Mouse (Mus musculus) C2C12 (cell line): ENCODE measurements around the gene Cdk14. TPM values are rescaled to one million over a fixed set of nuclear protein-coding genes. Genes with fewer than 3 reads are reported as not detected.

ENCODE experiments used
- H3K27me3 ChIP-seq: one replicate; pipeline ENCODE4 v1.6.1; 2011; ENCODE audit not compliant: control insufficient read depth, insufficient read depth, insufficient read length
- H3K36me3 ChIP-seq: one replicate; pipeline ENCODE4 v1.6.1; 2011; ENCODE audit not compliant: control insufficient read depth, insufficient read depth
- H3K4me3 ChIP-seq: one replicate; pipeline ENCODE4 v1.5.1; 2011; ENCODE audit warnings: mild to moderate bottlenecking, control low read depth; ENCODE audit not compliant: poor library complexity, insufficient read depth, severe bottlenecking
- H3K79me2 ChIP-seq: one replicate; pipeline ENCODE4 v1.6.1; 2011; ENCODE audit not compliant: control insufficient read depth, insufficient read depth
- H3K79me3 ChIP-seq: one replicate; pipeline ENCODE4 v1.6.1; 2011; ENCODE audit warnings: low read depth, control low read depth
- H3ac ChIP-seq: one replicate; pipeline ENCODE3; 2011; ENCODE audit warnings: low read depth; ENCODE audit not compliant: control insufficient read depth, insufficient read length
- CEBPB ChIP-seq: IDR thresholded peaks from one replicate; pipeline ENCODE4 v1.6.1; 2011; ENCODE audit warnings: low read depth, mild to moderate bottlenecking, control low read depth, moderate library complexity
- CTCF ChIP-seq: IDR thresholded peaks from one replicate; pipeline ENCODE4 v1.5.1; 2011; ENCODE audit not compliant: control insufficient read depth, insufficient read depth, insufficient read length
- FOSL1 ChIP-seq: IDR thresholded peaks from one replicate; pipeline ENCODE4 v1.8.0; 2011; ENCODE audit warnings: mild to moderate bottlenecking, low read length; ENCODE audit not compliant: poor library complexity, insufficient read depth, severe bottlenecking
- MAX ChIP-seq: IDR thresholded peaks from one replicate; pipeline ENCODE4 v1.6.1; 2011; ENCODE audit warnings: mild to moderate bottlenecking, control low read depth
- MYOD1 ChIP-seq: IDR thresholded peaks from one replicate; pipeline ENCODE4 v1.6.1; 2011; ENCODE audit warnings: low read depth; ENCODE audit not compliant: control insufficient read depth, insufficient read length
- MYOG ChIP-seq: IDR thresholded peaks from one replicate; pipeline ENCODE4 v1.6.1; 2011; ENCODE audit not compliant: control insufficient read depth, insufficient read length; ENCODE audit errors: extremely low read depth
- USF1 ChIP-seq: IDR thresholded peaks from one replicate; pipeline ENCODE4 v1.6.1; 2011; ENCODE audit warnings: low read depth, mild to moderate bottlenecking, control low read depth, moderate library complexity
- polyA plus RNA-seq: library from polyadenylated mRNA; unstranded; fragments of >200 nt; fragmentation: generic; extraction: Trizol; gene quantifications from one replicate; pipeline ENCODE4 v1.2.1, GENCODE M21; 2012; ENCODE audit warnings: missing spikeins

Cdk14 gene
- polyA plus RNA-seq, 1 experiment = 15.9 TPM

DNA sequence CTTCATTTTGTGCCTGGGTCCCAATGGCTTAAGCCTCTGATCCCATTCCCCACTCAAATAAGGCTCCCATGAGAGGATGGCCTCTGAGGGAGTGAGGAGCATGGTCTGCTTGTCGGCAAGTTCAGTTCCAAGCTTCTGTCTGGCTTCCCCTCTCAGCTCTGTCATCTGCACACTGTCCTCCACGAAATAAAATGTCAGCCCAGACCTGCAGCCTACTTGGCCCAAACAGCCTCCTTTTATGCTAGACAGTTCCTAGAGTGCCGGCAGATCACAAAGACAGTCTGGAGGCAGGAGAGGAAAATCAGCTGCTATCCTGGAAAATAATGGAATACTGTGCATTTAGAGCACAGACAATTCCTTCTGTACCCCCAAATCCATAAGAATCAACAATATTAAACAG, 541.2 kb downstream of the Cdk14 start:
- TF ChIP-seq CEBPB = no peak
- no peak for TF ChIP-seq FOSL1
- TF ChIP-seq MYOD1 = no peak
- TF ChIP-seq MYOG = no peak
- no peak for TF ChIP-seq MAX
- TF ChIP-seq USF1 = no peak
- TF ChIP-seq CTCF = no peak
- no peaks in the 10 kb centered on the region for H3K27me3 ChIP-seq
- peaks cover 3% of the 10 kb centered on the region for H3K36me3 ChIP-seq
- H3K79me2 ChIP-seq = no peaks in the 10 kb centered on the region
- no peak overlapping the region for H3K4me3 ChIP-seq
- H3K79me3 ChIP-seq = no peaks in the 10 kb centered on the region
- no peak overlapping the region for H3ac ChIP-seq

DNA sequence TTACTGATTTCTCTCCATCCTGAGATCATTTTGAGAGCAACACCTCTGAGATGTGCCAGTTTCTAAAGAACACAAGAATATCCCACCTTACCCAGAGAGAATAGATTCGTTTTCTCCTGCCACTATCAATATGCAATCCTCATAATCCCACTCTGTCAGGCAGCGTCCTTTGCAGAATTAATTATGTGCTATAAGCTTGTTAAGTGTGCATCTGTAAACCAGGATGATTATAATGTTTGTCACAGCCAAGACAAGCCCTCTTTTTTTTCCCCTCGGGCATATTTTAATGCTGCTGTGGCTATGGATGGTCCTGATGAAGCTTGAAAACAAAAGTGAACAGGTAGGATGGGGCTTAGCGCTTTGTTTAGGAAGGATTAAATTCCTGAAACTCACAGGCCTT, 542.5 kb downstream of the Cdk14 start:
- no peak overlapping the region for H3ac ChIP-seq
- no peaks in the 10 kb centered on the region for H3K27me3 ChIP-seq
- no peaks in the 10 kb centered on the region for H3K79me2 ChIP-seq
- H3K79me3 ChIP-seq = peaks cover 1% of the 10 kb centered on the region
- peaks cover 3% of the 10 kb centered on the region for H3K36me3 ChIP-seq
- H3K4me3 ChIP-seq = no peak overlapping the region
- TF ChIP-seq CEBPB = no peak
- no peak for TF ChIP-seq MAX
- no peak for TF ChIP-seq USF1
- TF ChIP-seq MYOD1 = no peak
- no peak for TF ChIP-seq FOSL1
- TF ChIP-seq CTCF = no peak
- no peak for TF ChIP-seq MYOG

DNA sequence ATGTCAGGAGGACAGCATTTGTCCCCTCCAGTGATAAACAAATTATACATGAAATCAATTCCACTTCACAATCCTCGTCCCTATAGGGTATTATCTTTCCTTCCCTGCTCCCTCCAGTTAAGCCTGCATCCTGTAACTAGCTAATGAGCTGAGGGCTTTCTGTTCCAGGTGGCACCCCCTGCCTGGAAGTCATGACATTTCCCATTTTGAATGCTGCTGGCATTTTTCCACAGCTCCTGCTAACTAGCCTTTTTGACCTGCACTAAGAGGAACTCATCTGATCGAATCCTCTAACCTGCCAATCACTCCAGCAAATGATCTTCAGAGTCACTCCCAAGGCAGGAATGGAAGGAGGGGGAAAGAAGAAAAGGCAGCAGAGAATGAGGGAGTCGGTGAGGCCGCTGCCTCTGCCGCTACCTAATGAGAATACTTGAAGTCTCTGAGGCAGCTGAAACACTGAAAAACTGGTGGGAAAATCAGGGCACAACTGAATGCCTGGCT, 542.9 kb downstream of the Cdk14 start:
- no peak for TF ChIP-seq FOSL1
- Histone ChIP-seq H3K27me3 (no peaks in the 10 kb centered on the region), H3K79me2 (no peaks in the 10 kb centered on the region), H3K36me3 (peaks cover 3% of the 10 kb centered on the region), H3ac (no peak overlapping the region), H3K79me3 (peaks cover 1% of the 10 kb centered on the region), H3K4me3 (no peak overlapping the region)

DNA sequence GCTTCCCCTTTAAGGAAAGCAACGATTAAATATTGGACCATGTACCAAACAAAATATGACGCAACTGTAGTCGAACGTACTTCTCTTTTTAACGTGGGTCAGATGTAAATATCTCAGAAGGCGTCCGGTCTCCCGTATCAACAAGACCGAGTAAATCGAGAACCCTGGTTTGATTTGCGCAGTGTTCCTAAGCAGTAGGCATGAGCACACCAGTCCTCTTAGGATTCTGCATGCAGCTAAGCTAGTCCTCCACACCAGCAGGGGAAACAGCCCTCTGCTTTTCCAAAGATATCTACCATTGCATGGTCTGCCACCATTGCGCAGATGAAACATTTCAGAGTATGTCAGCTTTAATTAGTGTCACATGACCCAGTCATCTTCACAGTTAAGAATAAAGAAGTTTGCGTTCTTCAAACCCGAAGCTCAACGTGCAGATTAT, 543.4 kb downstream of the Cdk14 start:
- peaks cover 3% of the 10 kb centered on the region for H3K36me3 ChIP-seq
- peaks cover 1% of the 10 kb centered on the region for H3K79me3 ChIP-seq
- no peak overlapping the region for H3K4me3 ChIP-seq
- TF ChIP-seq MYOD1 = no peak
- TF ChIP-seq FOSL1 = no peak
- TF ChIP-seq CTCF = no peak
- TF ChIP-seq MAX = no peak
- TF ChIP-seq USF1 = no peak
- no peak for TF ChIP-seq MYOG
- no peak for TF ChIP-seq CEBPB
- H3ac ChIP-seq = no peak overlapping the region
- no peaks in the 10 kb centered on the region for H3K27me3 ChIP-seq
- no peaks in the 10 kb centered on the region for H3K79me2 ChIP-seq

DNA sequence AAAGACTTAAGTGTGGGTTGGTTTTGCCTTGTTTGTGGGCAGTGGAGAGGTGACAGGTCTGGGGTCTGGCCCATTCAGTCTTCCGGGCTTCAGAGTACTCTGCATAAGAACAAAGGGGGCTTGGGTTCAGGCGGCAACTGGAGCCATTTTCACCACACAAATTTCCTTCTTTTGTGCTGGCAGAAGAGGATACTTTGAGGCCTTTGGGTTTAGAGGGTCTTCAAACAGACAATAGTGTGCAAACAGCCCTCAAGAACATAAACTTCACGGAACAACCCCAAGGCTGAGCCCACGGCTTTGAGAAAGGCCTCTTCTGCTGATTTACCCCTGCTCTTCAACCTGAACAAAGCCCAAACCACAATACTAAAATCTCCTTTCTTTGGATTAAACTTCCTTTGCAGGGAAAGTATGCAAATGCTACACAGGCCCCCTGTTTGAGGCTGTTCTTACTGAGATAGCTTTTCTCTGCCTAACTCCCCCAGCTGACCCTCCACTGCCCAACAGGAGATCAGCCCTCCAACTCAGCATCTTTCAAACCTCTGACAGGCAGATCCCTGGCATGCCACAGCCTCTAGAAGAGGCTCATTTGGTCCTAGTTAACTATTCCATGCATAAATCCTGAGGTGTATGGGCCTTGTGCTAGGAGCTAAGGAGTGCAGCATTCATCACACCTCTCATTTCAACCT, 549.9 kb downstream of the Cdk14 start:
- no peak overlapping the region for H3K4me3 ChIP-seq
- no peaks in the 10 kb centered on the region for H3K79me2 ChIP-seq
- H3K79me3 ChIP-seq = peaks cover 1% of the 10 kb centered on the region
- no peaks in the 10 kb centered on the region for H3K36me3 ChIP-seq
- TF ChIP-seq USF1 = no peak
- no peak for TF ChIP-seq CTCF
- TF ChIP-seq MAX = no peak
- TF ChIP-seq MYOG = no peak
- no peak overlapping the region for H3ac ChIP-seq
- no peaks in the 10 kb centered on the region for H3K27me3 ChIP-seq

DNA sequence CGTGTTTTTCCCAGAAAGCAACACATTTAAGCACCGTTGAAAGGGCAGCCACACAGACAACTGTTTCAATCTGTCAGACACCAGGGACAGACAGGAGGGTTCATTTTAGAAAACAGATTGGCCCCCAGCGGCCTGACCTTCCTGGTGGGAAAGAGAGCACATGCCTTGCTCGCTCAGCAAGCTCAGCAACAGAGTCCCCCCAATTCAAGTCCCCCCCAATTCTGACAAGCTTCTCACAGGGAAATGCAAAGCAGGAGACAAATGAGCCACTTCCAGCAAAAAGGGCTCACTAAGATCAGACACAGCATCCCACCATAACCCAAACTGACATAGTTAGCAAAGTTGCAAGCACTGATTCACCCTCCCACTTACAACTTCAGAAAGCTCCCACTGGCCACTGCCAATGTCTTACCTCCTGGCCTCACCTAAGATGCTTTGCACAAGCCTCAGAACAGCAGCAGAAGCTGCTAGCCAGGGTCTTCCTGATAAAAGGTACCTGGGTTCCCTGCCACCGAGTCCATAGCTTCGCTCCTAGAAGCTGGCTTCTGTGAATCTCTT, 551.5 kb downstream of the Cdk14 start:
- H3K79me2 ChIP-seq = no peaks in the 10 kb centered on the region
- H3K79me3 ChIP-seq = peaks cover 1% of the 10 kb centered on the region
- no peak overlapping the region for H3ac ChIP-seq
- peaks cover 5% of the 10 kb centered on the region for H3K36me3 ChIP-seq
- H3K4me3 ChIP-seq = no peak overlapping the region
- TF ChIP-seq MYOG (no peak), CTCF (no peak), MYOD1 (no peak)
- no peaks in the 10 kb centered on the region for H3K27me3 ChIP-seq
